Mouse (Mus musculus) kidney, adult 9 months (tissue): ENCODE measurements at regions not wholly inside any gene's neighbourhood (a gene's known extent, or its start where the extent isn't known, plus 50 kb on each side); places are given as distances from the start of the nearest gene placed in this dataset.

Experiments used
- DNase-seq: peaks from one replicate; pipeline ENCODE4 v3.0.0; 2022

GRCm38 (mm10) chr7:69992383-69993327 lies 373.9 kb downstream of the Nr2f2 start:
- no peak for DNase-seq

DNA sequence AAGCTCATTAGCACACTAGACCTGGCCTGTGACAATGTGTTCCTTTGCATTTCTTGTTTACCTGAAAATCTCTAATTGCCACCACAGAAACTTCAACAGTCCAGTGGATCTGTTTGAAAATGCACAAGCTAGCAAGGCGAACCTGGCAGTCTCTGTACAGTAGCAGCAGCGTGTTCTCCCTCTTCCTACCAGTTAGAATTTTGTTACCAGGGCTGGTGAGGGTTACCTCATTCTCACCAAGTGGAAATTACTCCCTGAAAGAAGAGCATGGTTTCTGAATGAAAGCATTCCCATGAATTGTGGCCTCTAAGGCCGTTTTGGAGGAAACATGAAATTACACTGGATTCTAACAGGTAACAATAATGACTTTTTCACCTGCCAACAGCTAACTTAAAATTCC lies 374.6 kb downstream of the Nr2f2 start:
- DNase-seq: no peak

DNA sequence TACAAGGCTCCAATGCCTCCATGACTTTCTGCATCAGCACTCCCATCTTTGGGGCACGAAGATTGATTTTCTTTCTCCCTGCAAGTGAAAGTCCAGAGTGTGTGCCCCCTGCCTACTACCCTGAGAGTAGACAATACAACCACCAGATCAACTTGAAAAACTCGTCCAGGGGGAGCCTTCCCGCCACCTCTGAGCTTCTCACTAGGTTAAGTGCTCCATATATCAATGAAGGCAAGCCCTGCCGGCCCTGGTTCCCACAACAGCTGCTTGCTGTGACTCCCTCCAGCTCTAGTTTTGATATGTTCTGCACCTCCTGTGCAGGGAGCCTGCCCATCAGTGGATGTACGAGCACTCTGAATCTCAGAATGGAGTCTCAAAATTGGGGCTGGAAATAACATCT lies 377.8 kb downstream of the Nr2f2 start:
- DNase-seq: no peak

DNA sequence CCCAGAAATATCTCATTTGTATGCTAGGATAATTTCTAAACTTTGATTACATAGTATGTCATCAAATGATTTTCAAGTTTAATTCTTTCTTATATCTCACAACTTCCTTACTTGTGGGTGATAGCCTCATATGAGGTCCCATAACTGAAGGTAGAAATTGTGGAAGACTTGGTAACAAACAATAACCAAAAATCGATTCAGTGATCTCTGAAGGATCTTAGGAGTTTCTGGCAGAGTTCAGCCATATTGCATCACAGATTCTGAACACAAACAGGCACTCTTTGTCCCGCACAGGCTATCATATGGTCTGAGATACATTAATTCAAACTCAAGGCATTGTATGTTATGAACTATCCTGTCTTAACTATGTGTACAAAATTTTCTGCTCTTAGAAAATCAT lies 385.2 kb downstream of the Nr2f2 start:
- no peak for DNase-seq

GRCm38 (mm10) chr7:69976369-69976768 lies 390.2 kb downstream of the Nr2f2 start:
- DNase-seq: no peak

DNA sequence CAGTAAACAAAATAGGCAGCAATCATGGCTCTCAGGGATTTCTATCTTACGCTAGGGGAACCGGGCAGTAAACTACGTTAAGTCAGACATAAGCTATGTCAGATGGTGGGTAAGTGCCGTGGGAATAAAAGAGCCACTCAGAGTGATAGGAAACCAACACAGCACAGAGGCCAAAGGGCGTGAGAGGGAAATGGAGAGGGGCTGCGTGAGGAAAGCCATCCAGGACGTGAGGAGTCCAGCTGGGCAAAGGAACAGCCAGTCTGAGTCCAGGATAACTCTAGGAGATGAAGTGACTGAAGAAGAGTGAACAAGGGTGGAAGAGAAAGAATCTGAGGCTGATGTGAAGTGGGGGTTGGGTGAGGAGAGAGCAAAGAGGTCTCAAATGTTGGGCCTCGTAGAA lies 402.5 kb downstream of the Nr2f2 start:
- DNase-seq: no peak

DNA sequence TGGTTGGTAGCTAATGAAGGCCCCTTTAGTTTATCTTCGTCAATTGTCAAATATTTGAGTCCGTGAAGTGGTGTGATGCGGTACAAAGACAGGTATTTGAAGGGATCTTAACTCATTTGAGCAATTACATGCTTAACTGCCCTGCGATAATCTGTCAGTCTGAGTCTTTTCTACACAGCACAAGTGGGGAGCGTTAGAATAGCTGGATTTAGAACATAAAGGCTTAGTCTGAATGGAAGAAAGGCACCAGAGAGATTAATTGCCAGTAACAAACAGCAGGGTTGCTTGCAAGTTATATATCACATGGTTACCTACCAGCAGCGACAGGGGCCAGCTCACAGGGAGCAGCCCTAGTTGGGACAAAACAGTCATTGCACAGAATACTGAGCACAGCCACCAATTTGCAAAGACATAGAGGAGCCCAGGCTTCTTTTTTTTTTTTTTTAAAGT lies 416.3 kb downstream of the Nr2f2 start:
- DNase-seq: no peak

DNA sequence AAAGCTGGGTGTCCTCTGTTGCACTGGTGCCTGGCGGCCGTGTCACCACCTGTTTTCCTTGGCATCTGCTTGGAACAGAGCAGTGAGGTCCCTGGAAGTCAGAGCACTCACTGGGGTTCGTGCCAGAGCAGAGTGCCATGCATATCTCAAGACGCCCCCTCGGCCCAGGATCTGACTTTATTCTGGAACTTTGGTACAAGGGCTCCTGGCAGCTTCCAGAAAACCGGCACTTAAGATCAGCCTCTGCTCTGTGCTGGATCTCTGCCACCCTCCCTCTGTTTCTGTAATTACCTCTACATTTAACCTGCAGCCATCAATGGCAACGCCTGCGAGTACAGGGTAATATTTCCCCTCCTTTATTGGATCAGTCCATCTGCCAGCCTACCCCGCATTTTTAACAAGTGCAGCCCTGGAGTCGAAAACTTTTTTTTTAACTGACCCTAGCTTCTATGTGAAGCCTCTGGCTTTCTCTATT lies 416.9 kb downstream of the Nr2f2 start:
- DNase-seq: peak; percentile 13

DNA sequence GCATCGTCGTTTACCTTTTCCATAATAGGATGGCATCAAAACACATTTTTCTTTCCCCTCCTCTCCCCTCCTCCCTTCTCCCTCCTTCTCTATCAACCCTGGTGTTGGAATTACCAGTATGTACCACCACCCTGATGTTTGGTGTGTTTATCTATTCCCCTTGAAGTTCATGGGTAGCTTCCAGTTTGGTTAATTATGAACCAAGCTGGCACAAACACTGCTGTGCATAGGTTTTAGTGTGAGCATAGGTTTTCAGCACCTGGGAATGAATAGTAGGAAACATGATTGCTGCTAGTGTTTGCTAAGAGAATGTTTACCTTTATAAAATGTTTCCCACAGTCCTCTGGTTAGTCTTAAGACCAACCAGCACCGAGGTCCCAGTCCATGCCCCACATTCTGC lies 420.1 kb downstream of the Nr2f2 start:
- DNase-seq: no peak

GRCm38 (mm10) chr7:69941881-69942280 lies 424.7 kb downstream of the Nr2f2 start:
- DNase-seq: no peak

DNA sequence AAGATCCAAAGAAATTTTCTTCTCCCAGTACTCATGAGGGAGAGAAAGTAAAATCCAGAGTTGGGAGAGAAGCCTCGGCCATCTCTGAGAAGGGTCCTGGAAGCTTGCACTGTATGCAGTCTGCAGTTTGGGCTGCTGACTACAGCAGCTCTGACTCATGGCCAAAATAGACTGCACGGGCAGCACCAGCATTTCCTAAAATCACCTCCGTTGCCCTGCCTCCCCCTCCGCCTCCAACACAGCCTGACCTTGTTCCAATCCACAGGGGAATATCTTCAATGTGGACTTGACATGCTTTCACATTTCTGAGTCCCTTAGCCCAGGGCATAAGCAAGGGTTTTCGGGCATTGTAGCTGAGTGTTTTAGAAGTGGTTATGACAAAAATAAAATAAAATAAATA lies 441.3 kb downstream of the Nr2f2 start:
- no peak for DNase-seq

DNA sequence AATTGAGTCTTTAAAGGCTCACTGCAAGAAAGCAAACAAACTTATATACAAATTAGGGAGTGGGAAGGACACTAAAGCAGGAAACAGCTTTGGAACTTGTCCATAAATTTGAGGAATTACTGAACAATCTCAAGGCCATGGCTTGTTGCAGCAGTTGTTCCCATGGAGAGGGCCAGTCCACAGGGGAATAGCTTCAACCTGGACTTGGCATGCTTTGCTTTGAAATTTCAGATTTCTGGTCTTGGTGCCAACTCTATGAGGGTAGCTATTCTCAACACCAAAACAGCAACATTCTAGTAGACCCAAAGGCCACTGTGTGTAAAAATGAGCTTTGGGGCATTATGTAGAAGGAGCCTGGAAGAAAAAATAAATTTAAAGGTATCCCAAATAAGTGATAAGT lies 442.0 kb downstream of the Nr2f2 start:
- DNase-seq: no peak

DNA sequence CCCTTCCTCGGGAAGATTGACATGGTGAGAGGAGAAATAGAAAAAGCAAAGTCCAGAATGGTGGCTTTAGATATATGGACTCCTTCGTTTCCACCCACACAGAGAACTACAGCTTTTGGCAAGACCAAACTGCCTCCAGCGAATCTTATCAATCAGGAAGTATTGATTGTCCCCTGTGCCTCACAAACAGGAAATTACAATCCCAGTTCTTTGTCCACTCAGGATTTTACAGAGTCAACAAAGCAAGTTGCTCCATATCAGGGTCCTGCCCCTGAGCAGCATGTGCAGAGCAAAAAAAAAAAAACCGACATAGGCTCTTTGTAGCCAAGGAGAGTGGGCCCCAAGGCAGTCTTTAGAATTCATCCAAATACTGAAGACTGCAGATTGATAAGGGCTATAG lies 454.8 kb downstream of the Nr2f2 start:
- no peak for DNase-seq

DNA sequence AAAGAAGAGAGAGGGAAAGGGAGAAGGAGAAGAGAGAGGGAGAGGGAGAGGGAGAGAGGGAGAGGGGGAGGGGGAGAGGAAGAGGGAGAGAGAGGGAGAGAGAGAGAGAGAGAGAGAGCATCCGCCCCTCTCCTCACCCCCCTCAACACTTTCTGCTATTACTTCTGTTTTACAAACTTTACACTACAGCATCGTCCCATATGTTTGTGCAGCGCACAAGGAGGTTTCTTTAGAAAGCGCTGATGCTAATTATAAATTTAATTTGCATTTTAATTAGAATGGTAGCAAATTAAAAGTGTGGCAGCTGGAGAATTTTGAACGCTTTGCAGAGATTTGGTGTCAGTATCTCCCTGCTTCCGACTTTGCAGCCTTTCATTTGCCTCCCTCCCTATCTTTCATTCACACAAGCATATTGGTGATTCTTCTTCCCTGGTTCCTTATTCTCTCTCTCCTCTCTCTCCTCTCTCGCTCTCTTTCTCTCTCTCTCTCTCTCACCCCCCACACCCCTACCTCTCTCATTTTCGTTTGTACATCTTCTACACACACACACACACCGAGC lies 476.0 kb downstream of the Nr2f2 start:
- DNase-seq: no peak

GRCm38 (mm10) chr7:69888251-69888650 lies 478.3 kb downstream of the Nr2f2 start:
- no peak for DNase-seq

- DNase-seq: no peak
Observed at GRCm38 (mm10) chr7:69877031-69877430, 489.5 kb downstream of the Nr2f2 start.

DNA sequence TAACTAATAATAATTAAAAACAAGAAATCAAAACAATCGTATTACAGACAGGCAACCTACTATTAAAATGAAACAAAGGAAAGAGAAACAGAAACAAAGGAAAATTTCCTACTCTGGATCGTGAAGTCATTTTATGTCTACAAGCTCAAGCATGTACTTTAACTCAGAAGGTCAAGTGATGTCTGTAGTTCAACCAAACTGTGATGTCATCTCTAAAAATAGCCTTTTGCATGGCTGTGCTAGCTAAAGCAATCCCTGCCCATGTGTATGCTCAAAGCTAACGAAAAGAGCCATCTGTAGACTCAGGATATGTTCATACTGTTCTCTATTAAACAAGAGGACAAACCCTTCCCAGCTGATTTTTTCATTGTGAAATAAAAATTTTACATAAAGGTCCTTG lies 500.7 kb downstream of the Nr2f2 start:
- no peak for DNase-seq

DNA sequence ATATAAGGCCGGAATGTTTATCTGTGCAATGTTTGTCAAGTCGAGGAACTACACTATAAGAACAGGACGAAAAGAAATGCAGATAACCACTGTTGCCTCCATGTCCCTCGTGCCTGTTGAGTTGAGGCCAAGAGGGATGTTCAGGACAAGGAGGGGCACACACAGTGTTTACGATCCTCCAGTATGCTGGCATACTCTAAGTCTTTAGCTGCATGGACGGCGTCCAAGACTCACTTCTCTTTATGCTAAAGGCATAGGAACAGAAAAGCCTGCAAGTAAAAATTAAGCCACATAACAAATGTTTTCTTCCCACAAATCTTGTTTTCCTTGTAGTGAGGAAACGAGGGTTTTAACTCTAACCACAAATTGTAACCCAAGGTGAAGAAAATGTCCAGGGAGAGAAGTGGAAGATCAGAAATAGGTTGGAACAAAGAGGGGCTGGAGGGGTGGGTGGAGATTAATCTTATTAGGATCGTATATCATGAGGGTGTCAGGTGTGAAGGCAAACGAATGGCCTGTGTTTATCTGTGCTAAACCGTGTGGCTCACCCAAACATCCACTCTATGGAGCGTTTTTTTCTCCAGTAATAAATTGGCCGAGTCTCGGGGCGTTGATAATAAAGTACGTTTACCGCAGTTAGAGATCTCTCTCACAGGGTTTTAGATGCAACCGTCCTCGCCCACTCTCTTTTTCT lies 521.8 kb downstream of the Nr2f2 start:
- DNase-seq: no peak

GRCm38 (mm10) chr7:69837379-69837778 lies 529.2 kb downstream of the Nr2f2 start:
- DNase-seq: no peak

- DNase-seq: no peak
Observed at GRCm38 (mm10) chr7:69827251-69827650, 539.3 kb downstream of the Nr2f2 start.

GRCm38 (mm10) chr7:69820570-69820969 lies 546.0 kb downstream of the Nr2f2 start:
- DNase-seq: no peak

- no peak for DNase-seq
Observed at GRCm38 (mm10) chr7:69812301-69812700, 554.2 kb downstream of the Nr2f2 start.

GRCm38 (mm10) chr7:69810873-69811272 lies 555.7 kb downstream of the Nr2f2 start:
- peak; percentile 22 for DNase-seq

- no peak for DNase-seq
Observed at GRCm38 (mm10) chr7:69807220-69807619, 559.3 kb downstream of the Nr2f2 start.
